Mouse (Mus musculus) testis, adult 2 months (tissue): Measurements from ENCODE around the gene Sirt3.

Source experiments
- CTCF ChIP-seq: fragments of 200-500 bp; IDR thresholded peaks from 2 replicates; pipeline ENCODE4 v1.5.1; 2012; ENCODE audit warnings: low read depth, mild to moderate bottlenecking, inconsistent platforms, low read length, moderate library complexity; ENCODE audit not compliant: control insufficient read depth, insufficient read depth, insufficient replicate concordance
- POLR2A ChIP-seq: fragments of 200-500 bp; IDR thresholded peaks from 2 replicates; pipeline ENCODE4 v1.6.1; 2012; ENCODE audit warnings: low read depth, mild to moderate bottlenecking, inconsistent platforms, low read length, moderate library complexity; ENCODE audit not compliant: control insufficient read depth

DNA sequence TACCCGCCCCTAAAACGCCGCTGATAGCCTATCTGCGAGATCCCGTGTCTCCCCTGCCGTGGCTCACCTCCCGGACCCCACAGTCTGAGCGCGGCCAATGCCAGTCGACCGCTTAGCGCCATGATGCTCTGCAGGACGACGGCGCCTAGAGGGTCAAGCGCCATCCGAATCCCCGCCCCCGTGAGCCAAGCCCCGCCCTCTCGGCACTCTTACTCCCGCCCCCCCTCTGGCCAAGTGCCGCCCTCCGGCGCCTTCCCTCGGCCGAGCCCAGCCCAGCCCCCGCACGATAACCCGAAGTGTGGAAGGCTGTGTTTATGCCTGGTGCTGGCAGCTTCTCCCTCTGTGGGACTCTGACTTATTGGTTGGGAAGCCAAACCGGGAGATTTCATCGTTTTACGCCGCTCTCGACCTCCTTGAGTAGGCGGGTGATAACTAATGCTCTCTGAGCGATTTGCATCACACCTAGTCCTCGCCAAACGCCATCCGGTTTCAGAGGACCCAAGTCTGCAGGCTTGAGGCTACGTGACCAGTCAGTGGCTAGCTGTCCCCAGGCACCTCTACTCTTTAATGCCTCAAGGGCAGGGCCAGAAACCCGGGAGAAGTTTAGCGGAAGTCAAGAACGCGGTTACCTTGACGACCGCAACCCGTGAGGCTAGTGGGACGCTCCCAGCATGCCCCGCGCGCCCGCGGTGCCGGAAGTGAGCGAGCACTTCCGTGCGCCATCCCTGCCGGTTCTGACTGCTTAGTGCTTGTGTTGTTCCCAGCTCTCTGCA lies at the start of gene Sirt3, which contains the start of gene Psmd13:
- TF ChIP-seq CTCF (no peak), POLR2A (peak; percentile 93)
